Mouse (Mus musculus) layer of hippocampus, postnatal 25 days (tissue): ENCODE data around the gene Tacr2. TPM values are rescaled to one million over a fixed set of nuclear protein-coding genes. Genes with fewer than 3 reads are reported as not detected.

Experiments used
- DNase-seq, 2 experiments: peaks; one replicate each; pipeline ENCODE4 v3.0.0; 2022; ENCODE audit warnings: mixed read lengths in 2 of 2, low spot score in 1 of 2; ENCODE audit errors: extremely low spot score in 1 of 2
- total RNA-seq, 2 experiments: library from RNA; stranded (reverse); gene quantifications; 2 replicates each; pipeline ENCODE4 v1.2.3; 2021

Gene Tacr2
- total RNA-seq, 2 experiments from 2014 or later = 0.20 TPM; not detected in 1

GRCm38 (mm10) chr10:62296086-62296872, 44.0 kb downstream of the Tacr2 start:
- no peak for DNase-seq

GRCm38 (mm10) chr10:62300006-62300827, 48.0 kb downstream of the Tacr2 start:
- no peak for DNase-seq

GRCm38 (mm10) chr10:62305090-62305489, 52.9 kb downstream of the Tacr2 start:
- no peak for DNase-seq

GRCm38 (mm10) chr10:62306483-62306882, 54.2 kb downstream of the Tacr2 start:
- no peak for DNase-seq

GRCm38 (mm10) chr10:62308896-62309491, 56.8 kb downstream of the Tacr2 start:
- no peak for DNase-seq

- no peak for DNase-seq
Measured at GRCm38 (mm10) chr10:62309593-62309992, 57.4 kb downstream of the Tacr2 start.

GRCm38 (mm10) chr10:62310259-62311039, 58.2 kb downstream of the Tacr2 start:
- DNase-seq = no peak

- peak in 1 of 2 experiments; percentile 37 for DNase-seq
Measured at GRCm38 (mm10) chr10:62311464-62311863, 59.2 kb downstream of the Tacr2 start.

- no peak for DNase-seq
Measured at GRCm38 (mm10) chr10:62313140-62313539, 60.9 kb downstream of the Tacr2 start.

- no peak for DNase-seq
Measured at GRCm38 (mm10) chr10:62313885-62314424, 61.7 kb downstream of the Tacr2 start.

Other genes starting within 250 kb of the Tacr2 start
- gene Neurog3, start 119.3 kb upstream of the Tacr2 start, total RNA-seq = not detected
- 10 to 100 TPM; 37.1 to 40.6 TPM for gene Fam241b, start 108.5 kb upstream of the Tacr2 start, total RNA-seq
- gene Tspan15, start 21.2 kb upstream of the Tacr2 start, total RNA-seq = 10 to 100 TPM; 20.7 to 21.3 TPM
- gene Hk1, start 127.5 kb downstream of the Tacr2 start, total RNA-seq = 100 to 1,000 TPM; 297 to 303 TPM
- 1 to 10 TPM; 2.3 to 3.8 TPM for gene Hkdc1, start 170.1 kb downstream of the Tacr2 start, total RNA-seq
- gene 4930507D05Rik, start 197.1 kb downstream of the Tacr2 start, total RNA-seq = 1 to 10 TPM; 1.2 to 2.0 TPM
- gene Supv3l1, start 197.3 kb downstream of the Tacr2 start, total RNA-seq = 10 to 100 TPM; 23.6 to 24.7 TPM
- gene Vps26a, start 234.4 kb downstream of the Tacr2 start, total RNA-seq = 10 to 100 TPM; 41.0 to 45.9 TPM